Mouse (Mus musculus): ENCODE measurements around the gene Usp3. TPM values are rescaled to one million over a fixed set of nuclear protein-coding genes. Genes with fewer than 3 reads are reported as not detected.

Usp3 gene
- polyA plus RNA-seq, 1 experiment from 2014 or later = 19.8 TPM

- no peak for TF ChIP-seq CTCF (IDR thresholded peaks at IDR 0.05; ENCODE audit: low read depth)
- TF ChIP-seq EP300 (IDR thresholded peaks at IDR 0.05; ENCODE audit: low read depth) = no peak
- DNase-seq = no peak
- Histone ChIP-seq H3K27me3 (ENCODE audit: insufficient read depth, low read length) (no peaks in the 10 kb centered on the region), H3K4me3 (ENCODE audit: low read depth, low read length) (no peak overlapping the region), H3K4me1 (ENCODE audit: insufficient read depth) (peaks cover 14% of the 10 kb centered on the region), H3K9ac (replicated peaks) (no peak overlapping the region), H3K27ac (ENCODE audit: low read depth) (no peak overlapping the region), H3K4me2 (ENCODE audit: low read depth, low read length) (no peak overlapping the region), H3K9me3 (ENCODE audit: low read length) (no peaks in the 10 kb centered on the region), H3K36me3 (replicated peaks; ENCODE audit: insufficient read depth, low read length) (no peaks in the 10 kb centered on the region)
- no peak for ATAC-seq
- WGBS (ENCODE audit: insufficient replicate concordance) = 44% methylated on average over 1 of the region's 1 CpGs
Measured at GRCm38 (mm10) chr9:66562215-66562614, 30.7 kb downstream of the Usp3 start.

GRCm38 (mm10) chr9:66561496-66561895 is 31.4 kb downstream of the Usp3 start:
- Histone ChIP-seq H3K4me2 (ENCODE audit: low read depth, low read length) (no peak overlapping the region), H3K4me3 (ENCODE audit: low read depth, low read length) (no peak overlapping the region), H3K27ac (ENCODE audit: low read depth) (no peak overlapping the region), H3K4me1 (ENCODE audit: insufficient read depth) (peaks cover 14% of the 10 kb centered on the region), H3K9me3 (ENCODE audit: low read length) (no peaks in the 10 kb centered on the region), H3K36me3 (replicated peaks; ENCODE audit: insufficient read depth, low read length) (no peaks in the 10 kb centered on the region), H3K27me3 (ENCODE audit: insufficient read depth, low read length) (no peaks in the 10 kb centered on the region), H3K9ac (replicated peaks) (no peak overlapping the region)
- DNase-seq = no peak
- no peak for TF ChIP-seq CTCF (IDR thresholded peaks at IDR 0.05; ENCODE audit: low read depth)
- no peak for TF ChIP-seq EP300 (IDR thresholded peaks at IDR 0.05; ENCODE audit: low read depth)
- WGBS (ENCODE audit: insufficient replicate concordance) = 82% methylated on average over 2 of the region's 2 CpGs
- no peak for ATAC-seq

DNA sequence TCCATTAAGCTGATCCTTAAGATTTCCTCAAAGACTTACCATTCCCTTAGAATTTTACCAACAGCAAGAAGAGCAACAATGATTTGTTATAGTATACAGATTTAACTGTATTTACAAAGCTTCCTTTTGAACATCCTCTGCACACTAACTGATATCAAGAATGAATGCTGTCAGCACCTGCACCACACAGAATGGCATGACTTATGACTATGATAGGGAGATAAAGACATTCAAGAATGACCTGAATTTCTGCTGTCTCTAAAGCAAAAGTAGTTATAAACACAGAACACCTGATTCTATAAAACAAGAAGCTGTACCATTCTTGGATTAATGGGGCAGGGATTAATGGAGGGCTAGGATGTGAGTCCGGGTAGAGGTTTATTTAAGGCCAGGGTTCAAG is 32.2 kb downstream of the Usp3 start:
- 76% methylated on average over 1 of the region's 1 CpGs for WGBS (ENCODE audit: insufficient replicate concordance)
- H3K27me3 ChIP-seq (ENCODE audit: insufficient read depth, low read length) = no peaks in the 10 kb centered on the region
- H3K4me2 ChIP-seq (ENCODE audit: low read depth, low read length) = no peak overlapping the region
- H3K9ac ChIP-seq (replicated peaks) = no peak overlapping the region
- ATAC-seq (no peak), DNase-seq (no peak)
- no peak overlapping the region for H3K27ac ChIP-seq (ENCODE audit: low read depth)
- no peaks in the 10 kb centered on the region for H3K9me3 ChIP-seq (ENCODE audit: low read length)
- no peaks in the 10 kb centered on the region for H3K36me3 ChIP-seq (replicated peaks; ENCODE audit: insufficient read depth, low read length)
- no peak overlapping the region for H3K4me3 ChIP-seq (ENCODE audit: low read depth, low read length)
- peaks cover 14% of the 10 kb centered on the region for H3K4me1 ChIP-seq (ENCODE audit: insufficient read depth)
- no peak for TF ChIP-seq EP300 (IDR thresholded peaks at IDR 0.05; ENCODE audit: low read depth)
- no peak for TF ChIP-seq CTCF (IDR thresholded peaks at IDR 0.05; ENCODE audit: low read depth)

- Histone ChIP-seq H3K9me3 (ENCODE audit: low read length) (no peaks in the 10 kb centered on the region), H3K4me1 (ENCODE audit: insufficient read depth) (peaks cover 14% of the 10 kb centered on the region), H3K36me3 (replicated peaks; ENCODE audit: insufficient read depth, low read length) (no peaks in the 10 kb centered on the region), H3K27me3 (ENCODE audit: insufficient read depth, low read length) (no peaks in the 10 kb centered on the region), H3K27ac (ENCODE audit: low read depth) (no peak overlapping the region), H3K4me2 (ENCODE audit: low read depth, low read length) (no peak overlapping the region), H3K4me3 (ENCODE audit: low read depth, low read length) (no peak overlapping the region), H3K9ac (replicated peaks) (no peak overlapping the region)
- DNase-seq (peak; percentile 44), ATAC-seq (peak; percentile 27; the same call in 1 of the 2 replicates)
- 3% methylated on average over 2 of the region's 2 CpGs for WGBS (ENCODE audit: insufficient replicate concordance)
- no peak for TF ChIP-seq EP300 (IDR thresholded peaks at IDR 0.05; ENCODE audit: low read depth)
- TF ChIP-seq CTCF (IDR thresholded peaks at IDR 0.05; ENCODE audit: low read depth) = no peak
Measured at GRCm38 (mm10) chr9:66560295-66560694, 32.6 kb downstream of the Usp3 start.

- no peak overlapping the region for H3K9ac ChIP-seq (replicated peaks)
- TF ChIP-seq EP300 (IDR thresholded peaks at IDR 0.05; ENCODE audit: low read depth) = no peak
- no peak for TF ChIP-seq CTCF (IDR thresholded peaks at IDR 0.05; ENCODE audit: low read depth)
- H3K4me1 ChIP-seq (ENCODE audit: insufficient read depth) = peaks cover 12% of the 10 kb centered on the region
- H3K27ac ChIP-seq (ENCODE audit: low read depth) = no peak overlapping the region
- 91% methylated on average over 4 of the region's 4 CpGs for WGBS (ENCODE audit: insufficient replicate concordance)
- no peak for ATAC-seq
- H3K9me3 ChIP-seq (ENCODE audit: low read length) = no peaks in the 10 kb centered on the region
- H3K27me3 ChIP-seq (ENCODE audit: insufficient read depth, low read length) = no peaks in the 10 kb centered on the region
- no peak for DNase-seq
- no peak overlapping the region for H3K4me2 ChIP-seq (ENCODE audit: low read depth, low read length)
- no peaks in the 10 kb centered on the region for H3K36me3 ChIP-seq (replicated peaks; ENCODE audit: insufficient read depth, low read length)
- H3K4me3 ChIP-seq (ENCODE audit: low read depth, low read length) = no peak overlapping the region
Measured at GRCm38 (mm10) chr9:66558971-66559370, 34.0 kb downstream of the Usp3 start.

GRCm38 (mm10) chr9:66542785-66543184 is 50.2 kb downstream of the Usp3 start:
- DNase-seq = no peak
- no peak for ATAC-seq
- TF ChIP-seq EP300 (IDR thresholded peaks at IDR 0.05; ENCODE audit: low read depth) (no peak), CTCF (IDR thresholded peaks at IDR 0.05; ENCODE audit: low read depth) (no peak)
- H3K4me3 ChIP-seq (ENCODE audit: low read depth, low read length) = no peak overlapping the region
- H3K27me3 ChIP-seq (ENCODE audit: insufficient read depth, low read length) = no peaks in the 10 kb centered on the region
- H3K4me1 ChIP-seq (ENCODE audit: insufficient read depth) = no peaks in the 10 kb centered on the region
- WGBS (ENCODE audit: insufficient replicate concordance) = 74% methylated on average over 4 of the region's 4 CpGs
- H3K4me2 ChIP-seq (ENCODE audit: low read depth, low read length) = no peak overlapping the region
- H3K9me3 ChIP-seq (ENCODE audit: low read length) = no peaks in the 10 kb centered on the region
- peaks cover 45% of the 10 kb centered on the region for H3K36me3 ChIP-seq (replicated peaks; ENCODE audit: insufficient read depth, low read length)
- H3K9ac ChIP-seq (replicated peaks) = no peak overlapping the region
- no peak overlapping the region for H3K27ac ChIP-seq (ENCODE audit: low read depth)

GRCm38 (mm10) chr9:66521595-66521994 is 71.3 kb downstream of the Usp3 start:
- DNase-seq (no peak), ATAC-seq (no peak)
- Histone ChIP-seq H3K36me3 (replicated peaks; ENCODE audit: insufficient read depth, low read length) (peaks cover 78% of the 10 kb centered on the region), H3K27ac (ENCODE audit: low read depth) (no peak overlapping the region), H3K9ac (replicated peaks) (no peak overlapping the region), H3K9me3 (ENCODE audit: low read length) (no peaks in the 10 kb centered on the region), H3K27me3 (ENCODE audit: insufficient read depth, low read length) (no peaks in the 10 kb centered on the region), H3K4me3 (ENCODE audit: low read depth, low read length) (no peak overlapping the region), H3K4me2 (ENCODE audit: low read depth, low read length) (no peak overlapping the region), H3K4me1 (ENCODE audit: insufficient read depth) (no peaks in the 10 kb centered on the region)
- no peak for TF ChIP-seq CTCF (IDR thresholded peaks at IDR 0.05; ENCODE audit: low read depth)
- no peak for TF ChIP-seq EP300 (IDR thresholded peaks at IDR 0.05; ENCODE audit: low read depth)
- 89% methylated on average over 3 of the region's 3 CpGs for WGBS (ENCODE audit: insufficient replicate concordance)

Data from liver, postnatal 0 days (tissue).